10 mouse cellular contexts compared by ENCODE assay signal in genomic region chr9:104594550-104594949, GRCm38 (mm10). TPM values are rescaled to one million over a fixed set of nuclear protein-coding genes. Genes with fewer than 3 reads are reported as not detected.
DNase-seq lines count a peak whose midpoint lies in the region; ATAC-seq and TF ChIP-seq lines count a peak whose summit lies in the region.
"Had no signal": no experiment of that assay in that cellular context is flagged by ENCODE, and none has a peak within 500 bp of the region (broad histone marks: within the 10 kb centered on the region; RNA-seq: fewer than 3 reads in every experiment).

No protein-coding gene starts in this region.

- H3K9ac ChIP-seq in heart, embryonic 12.5 days: no peak overlapping the region
- no peak overlapping the region for H3K9ac ChIP-seq in hindbrain, postnatal 0 days (replicated peaks; ENCODE audit: low read length)
- H3K9ac ChIP-seq: embryonic facial prominence, embryonic 15.5 days had no signal

- H3K27ac ChIP-seq in heart, embryonic 12.5 days (ENCODE audit: poor library complexity, severe bottlenecking): no peak overlapping the region
- H3K27ac ChIP-seq in hindbrain, postnatal 0 days: 0 out of 2 replicates have a peak overlapping the region, but pooled peaks have one; percentile 5
- H3K27ac ChIP-seq: embryonic facial prominence, embryonic 15.5 days had no signal

- no peak for ATAC-seq in heart, embryonic 12.5 days (ENCODE audit: insufficient number of reproducible peaks, low FRiP score)
- peak; percentile 77 for ATAC-seq in hindbrain, postnatal 0 days

- no peak overlapping the region for H3K4me3 ChIP-seq in heart, embryonic 12.5 days
- H3K4me3 ChIP-seq in hindbrain, postnatal 0 days (ENCODE audit: low read length): no peak overlapping the region
- H3K4me3 ChIP-seq: embryonic facial prominence, embryonic 15.5 days had no signal

- H3K36me3 ChIP-seq in heart, embryonic 12.5 days: no peaks in the 10 kb centered on the region
- H3K36me3 ChIP-seq in hindbrain, postnatal 0 days (ENCODE audit: insufficient read depth, low read length): no peaks in the 10 kb centered on the region
- H3K36me3 ChIP-seq: embryonic facial prominence, embryonic 15.5 days had no signal

- no peak overlapping the region for H3K4me2 ChIP-seq in heart, embryonic 12.5 days
- no peak overlapping the region for H3K4me2 ChIP-seq in hindbrain, postnatal 0 days (ENCODE audit: low read depth, low read length)
- H3K4me2 ChIP-seq: embryonic facial prominence, embryonic 15.5 days had no signal

- TF ChIP-seq CTCF in brain, embryonic 14.5 days (IDR thresholded peaks at IDR 0.05; ENCODE audit: borderline replicate concordance, extremely low read depth, insufficient read depth, insufficient read length): no peak
- TF ChIP-seq CTCF in hindbrain, postnatal 0 days (IDR thresholded peaks at IDR 0.05; ENCODE audit: low read depth): no peak

- H3K27me3 ChIP-seq in heart, embryonic 12.5 days (replicated peaks): no peaks in the 10 kb centered on the region
- 0 out of 2 replicates have a peak, but pooled peaks cover 5% of the 10 kb centered on the region for H3K27me3 ChIP-seq in hindbrain, postnatal 0 days (ENCODE audit: insufficient read depth, low read length)
- H3K27me3 ChIP-seq: embryonic facial prominence, embryonic 15.5 days had no signal

- WGBS in heart, embryonic 12.5 days: 20% methylated on average over 5 of the region's 5 CpGs
- 24% methylated on average over 5 of the region's 5 CpGs for WGBS in hindbrain, postnatal 0 days

- peaks cover 3% of the 10 kb centered on the region; the same call in 1 of the 2 replicates for H3K9me3 ChIP-seq in heart, embryonic 12.5 days (replicated peaks)
- no peaks in the 10 kb centered on the region for H3K9me3 ChIP-seq in hindbrain, postnatal 0 days (ENCODE audit: low read length)
- H3K9me3 ChIP-seq: embryonic facial prominence, embryonic 15.5 days had no signal

- DNase-seq in heart, postnatal 4 days: peak; percentile 16
- peak; percentile 13 for DNase-seq in Muller cell, postnatal 12 days (ENCODE audit: inconsistent ontology term)
- DNase-seq in brain, embryonic 14.5 days (ENCODE audit: low read depth): peak; percentile 81
- peak; percentile 77 for DNase-seq in hindbrain, postnatal 0 days (ENCODE audit: low spot score)
- DNase-seq in left cerebral cortex, adult 18-20 months (ENCODE audit: low spot score in 2 of 2): no peak
- no peak for DNase-seq in right cerebral cortex, postnatal 10 days (ENCODE audit: low spot score in 2 of 2)

- TF ChIP-seq POLR2A in brain, embryonic 14.5 days (IDR thresholded peaks at IDR 0.05; ENCODE audit: borderline replicate concordance, extremely low read depth, insufficient read depth, insufficient read length, poor library complexity, severe bottlenecking): no peak

- 0 out of 2 replicates have a peak, but pooled peaks cover 3% of the 10 kb centered on the region for H3K4me1 ChIP-seq in heart, embryonic 12.5 days (replicated peaks)
- 0 out of 2 replicates have a peak, but pooled peaks cover 7% of the 10 kb centered on the region for H3K4me1 ChIP-seq in hindbrain, postnatal 0 days (ENCODE audit: insufficient read depth, low read length)
- H3K4me1 ChIP-seq: embryonic facial prominence, embryonic 15.5 days had no signal

RNA-seq across cellular contexts. Expression of gene Cpne4, which starts 47.5 kb away (rescaled TPM):
- not detected for total RNA-seq in heart, postnatal 4 days (2021)
- polyA plus RNA-seq in heart, embryonic 12.5 days (2016; fragmentation: Nextera tagmentation; extraction: Ambion mirVana): 0.05 and 0.10 TPM in 2 replicates
- polyA plus RNA-seq in brain, embryonic 14.5 days (2012; rRNA removed): 8.4 and 9.1 TPM in 2 replicates
- 9.2 and 10.9 TPM in 2 replicates for total RNA-seq in hindbrain, postnatal 0 days (2014; rRNA removed)
- 19.3 TPM in 2 replicates for polyA plus RNA-seq in hindbrain, postnatal 0 days (2015; fragmentation: Nextera tagmentation; extraction: Ambion mirVana)
- 10 to 100 TPM; 76.6 to 79.0 TPM for total RNA-seq in left cerebral cortex, adult 18-20 months (2021)
- total RNA-seq: gastrocnemius, postnatal 4 days; megakaryocyte progenitor cell, adult 5-6 weeks had no signal

Comparison
In these comparisons a context has a peak if more than half of its experiments do, and no peak if none do; other contexts are left out.
1. DNase-seq: peak in heart, postnatal 4 days (single experiment), Muller cell, postnatal 12 days (single experiment), brain, embryonic 14.5 days (single experiment) and hindbrain, postnatal 0 days (single experiment); none in left cerebral cortex, adult 18-20 months (0 of 2) and right cerebral cortex, postnatal 10 days (0 of 2).
2. RNA of gene Cpne4, which starts 47.5 kb away (total RNA-seq): 76.6 to 79.0 TPM in left cerebral cortex, adult 18-20 months and 9.2 to 10.9 TPM in hindbrain, postnatal 0 days; not detected in heart, postnatal 4 days; every median in the first group is over 10 times any median in the second.